ENCODE assay signal across 27 mouse cellular contexts in the genomic region with DNA sequence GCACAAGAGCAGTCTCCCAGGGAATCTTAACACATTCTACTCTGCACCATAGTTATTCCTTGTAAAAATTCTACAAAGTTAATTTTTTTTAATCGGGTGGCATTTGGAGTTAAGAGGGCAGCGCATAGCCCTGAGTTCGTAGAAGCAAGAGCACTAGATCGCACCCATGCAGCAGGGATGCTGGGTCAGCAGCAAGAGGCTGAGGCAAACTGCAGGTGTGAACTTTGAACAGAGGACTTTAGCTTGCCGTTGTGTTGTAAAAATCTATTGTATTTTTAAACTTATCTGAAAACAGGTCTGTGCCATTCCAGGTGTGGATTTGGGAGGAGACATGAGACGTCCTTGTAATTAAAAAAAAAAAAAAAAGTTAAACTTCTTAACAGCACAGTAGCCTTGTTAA.
DNase-seq lines count a peak whose midpoint lies in the region; ATAC-seq and TF ChIP-seq lines count a peak whose summit lies in the region.
"Had no signal": no experiment of that assay in that cellular context is flagged by ENCODE, and none has a peak within 500 bp of the region (broad histone marks: within the 10 kb centered on the region; RNA-seq: fewer than 3 reads in every experiment).

No protein-coding gene starts in this region.

- no peaks in the 10 kb centered on the region for H3K36me3 ChIP-seq in intestine, postnatal 0 days (ENCODE audit: control insufficient read depth, insufficient read depth)
- H3K36me3 ChIP-seq: embryonic facial prominence, embryonic 10.5 days; embryonic facial prominence, embryonic 13.5 days; forebrain, embryonic 12.5 days; forebrain, embryonic 15.5 days; heart, embryonic 10.5 days; heart, embryonic 13.5 days; hindbrain, embryonic 12.5 days; hindbrain, embryonic 15.5 days had no signal

- H3K9ac ChIP-seq in intestine, postnatal 0 days (ENCODE audit: low read depth, low read length): no peak overlapping the region
- H3K9ac ChIP-seq: embryonic facial prominence, embryonic 13.5 days; forebrain, embryonic 12.5 days; forebrain, embryonic 15.5 days; heart, embryonic 13.5 days; hindbrain, embryonic 12.5 days; hindbrain, embryonic 15.5 days had no signal

- 49% methylated on average over 6 of the region's 6 CpGs for WGBS in intestine, postnatal 0 days

- H3K27ac ChIP-seq in intestine, postnatal 0 days (ENCODE audit: low read depth, low read length): no peak overlapping the region
- H3K27ac ChIP-seq: embryonic facial prominence, embryonic 10.5 days; embryonic facial prominence, embryonic 13.5 days; forebrain, embryonic 12.5 days; forebrain, embryonic 15.5 days; heart, embryonic 10.5 days; heart, embryonic 13.5 days; hindbrain, embryonic 12.5 days; hindbrain, embryonic 15.5 days had no signal

- H3K4me1 ChIP-seq in intestine, postnatal 0 days (replicated peaks; ENCODE audit: control insufficient read depth, insufficient read depth, low read length): peaks cover 7% of the 10 kb centered on the region; the same call in 1 of the 2 replicates
- H3K4me1 ChIP-seq: embryonic facial prominence, embryonic 10.5 days; forebrain, embryonic 15.5 days; heart, embryonic 10.5 days; heart, embryonic 13.5 days; hindbrain, embryonic 15.5 days had no signal

- H3K4me3 ChIP-seq in intestine, postnatal 0 days (ENCODE audit: low read depth, low read length): no peak overlapping the region
- H3K4me3 ChIP-seq: embryonic facial prominence, embryonic 10.5 days; embryonic facial prominence, embryonic 13.5 days; erythroblast, embryonic 14.5 days; forebrain, embryonic 12.5 days; forebrain, embryonic 15.5 days; heart, embryonic 10.5 days; heart, embryonic 13.5 days; hindbrain, embryonic 12.5 days; hindbrain, embryonic 15.5 days had no signal

- DNase-seq in kidney, adult 8-10 months: peak; percentile 1 to 13
- DNase-seq in kidney, postnatal 4 days: no peak
- peak; percentile 9 to 49 for DNase-seq in kidney, postnatal 25 days
- no peak for DNase-seq in kidney, adult 18-20 months
- no peak for DNase-seq in layer of hippocampus, adult 11-12 months (ENCODE audit: low spot score)
- no peak for DNase-seq in adrenal gland, postnatal 25 days
- DNase-seq: adrenal gland, adult 2 months; adrenal gland, postnatal 14 days; cerebellum, adult 11-12 months; cerebellum, adult 8-10 months; cerebellum, postnatal 10 days; cerebellum, postnatal 36 days; embryo, embryonic 11 days; gastrocnemius, postnatal 25 days; heart, adult 18-20 months; heart, postnatal 14 days had no signal

- H3K4me2 ChIP-seq in intestine, postnatal 0 days (replicated peaks; ENCODE audit: low read depth): 0 out of 2 replicates have a peak overlapping the region, but pooled peaks have one; percentile 13
- H3K4me2 ChIP-seq: embryonic facial prominence, embryonic 13.5 days; forebrain, embryonic 12.5 days; forebrain, embryonic 15.5 days; heart, embryonic 13.5 days; hindbrain, embryonic 12.5 days; hindbrain, embryonic 15.5 days had no signal

- peak; percentile 81 for ATAC-seq in intestine, postnatal 0 days
- ATAC-seq: CD4-positive, CD25-positive, alpha-beta regulatory T cell, adult 4 months; forebrain, embryonic 15.5 days had no signal

- H3K27me3 ChIP-seq in intestine, postnatal 0 days (replicated peaks; ENCODE audit: control insufficient read depth, insufficient read depth, low read length): no peaks in the 10 kb centered on the region
- H3K27me3 ChIP-seq: embryonic facial prominence, embryonic 13.5 days; forebrain, embryonic 12.5 days; forebrain, embryonic 15.5 days; heart, embryonic 13.5 days; hindbrain, embryonic 12.5 days; hindbrain, embryonic 15.5 days had no signal

- H3K9me3 ChIP-seq in intestine, postnatal 0 days (ENCODE audit: control insufficient read depth): no peaks in the 10 kb centered on the region
- H3K9me3 ChIP-seq: embryonic facial prominence, embryonic 10.5 days; embryonic facial prominence, embryonic 13.5 days; forebrain, embryonic 12.5 days; forebrain, embryonic 15.5 days; heart, embryonic 10.5 days; heart, embryonic 13.5 days; hindbrain, embryonic 12.5 days; hindbrain, embryonic 15.5 days had no signal

- TF ChIP-seq CTCF in intestine, postnatal 0 days (IDR thresholded peaks at IDR 0.05; ENCODE audit: low read depth): no peak

Comparison
In these comparisons a context has a peak if more than half of its experiments do, and no peak if none do; other contexts are left out.
1. DNase-seq: peak in kidney, adult 8-10 months (2 of 2) and kidney, postnatal 25 days (2 of 2); none in kidney, postnatal 4 days (0 of 2), kidney, adult 18-20 months (single experiment), layer of hippocampus, adult 11-12 months (single experiment) and adrenal gland, postnatal 25 days (single experiment).